Mouse (Mus musculus): ENCODE results near the gene Abl1.
"Not testable (repeated sequence)": the region's sequence is repeated elsewhere in the genome, so short reads cannot be mapped to it uniquely, and the experiment has no call there.

Gene Abl1

DNA sequence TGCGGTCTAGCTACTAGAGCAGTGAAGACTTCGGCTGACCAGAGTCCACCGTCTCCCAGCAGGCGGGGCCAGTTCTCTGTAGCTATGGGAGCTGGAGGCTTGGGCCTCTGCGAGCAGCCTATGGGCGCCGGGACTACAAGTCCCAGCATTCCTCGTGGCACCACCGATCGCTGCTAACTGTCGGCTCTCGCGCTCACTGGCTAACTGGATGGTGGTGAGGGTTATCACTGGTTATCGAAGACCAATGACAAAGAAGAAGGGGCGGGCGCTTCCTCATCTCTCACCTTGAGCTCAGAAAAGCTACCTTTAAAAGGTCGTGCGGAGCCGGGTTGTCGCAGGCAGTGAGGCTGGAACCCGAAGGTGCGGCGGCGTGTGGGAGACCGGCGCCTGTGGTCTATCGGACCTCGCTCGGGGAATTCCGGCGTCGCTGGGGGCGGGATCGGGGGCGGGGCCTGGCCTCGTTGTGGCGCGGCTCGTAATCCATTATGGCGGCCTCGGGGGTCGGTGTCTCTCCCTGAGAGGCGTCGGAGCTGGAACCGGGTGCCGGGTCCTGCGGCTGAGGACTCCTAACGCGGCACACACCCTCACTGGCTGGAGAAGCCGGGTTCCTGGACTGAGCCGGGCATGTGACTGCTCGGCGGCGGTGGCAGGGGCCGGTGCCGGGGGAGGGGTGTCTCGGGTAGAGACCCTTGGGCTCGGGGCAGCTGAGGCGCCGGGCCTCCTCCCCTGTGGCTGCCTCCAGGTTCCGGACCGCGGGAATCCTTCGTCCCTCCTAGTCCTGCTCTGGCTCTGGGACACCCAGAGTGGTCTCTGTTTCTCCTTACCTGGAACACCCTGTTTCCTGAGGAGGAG, at the start of gene Abl1:
Abl1 (plus strand) TSS at position 303 of the 852 bp plus-strand sequence.
- DNase-seq (ENCODE audit: low spot score in 2 of 2) = peak; percentile 89 to 96

DNA sequence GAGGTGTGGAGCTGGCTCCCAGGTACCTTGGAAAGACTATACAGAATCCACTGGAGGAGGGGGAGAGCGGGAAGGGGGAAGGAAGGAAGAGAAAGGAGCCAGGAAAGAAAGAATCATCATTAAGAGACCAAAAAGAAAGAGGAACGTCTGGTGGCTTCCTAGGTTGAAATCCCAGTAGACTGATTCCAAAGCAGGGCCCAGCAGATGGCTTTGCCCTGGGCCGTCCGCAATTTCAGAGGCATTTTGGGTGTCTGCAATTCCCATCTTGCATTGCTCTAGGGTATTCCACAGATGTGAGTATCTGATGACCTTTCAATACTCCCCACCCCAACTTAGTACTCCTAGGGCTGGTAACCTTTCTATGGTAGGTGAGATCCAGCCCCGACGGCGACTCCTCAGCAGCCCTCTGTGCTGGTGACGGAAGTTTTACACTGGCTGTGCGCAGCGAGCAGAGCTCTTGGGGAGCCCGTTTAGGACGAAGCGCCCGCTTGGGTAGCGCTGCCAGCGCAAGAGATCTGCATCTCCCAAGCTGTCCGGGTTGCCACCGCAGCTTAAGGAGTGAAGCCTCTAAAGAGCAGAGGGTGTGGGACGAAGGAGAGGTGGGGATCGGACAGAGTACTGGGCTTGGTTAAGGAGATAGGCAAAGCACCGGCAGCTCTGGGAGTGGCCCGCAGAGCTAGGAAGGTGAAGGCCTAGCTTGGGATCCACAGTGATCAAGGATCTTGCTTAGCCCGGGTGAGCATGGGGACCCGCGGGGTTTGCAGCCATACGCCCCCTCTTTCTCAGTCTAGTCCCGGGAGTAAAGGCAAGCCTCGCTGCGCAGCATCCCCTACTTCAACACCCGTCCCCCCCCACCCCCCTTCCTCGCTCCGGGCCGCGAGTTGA, 49.4 kb upstream of the Abl1 start:
- DNase-seq (ENCODE audit: low spot score in 2 of 2) = no peak

DNA sequence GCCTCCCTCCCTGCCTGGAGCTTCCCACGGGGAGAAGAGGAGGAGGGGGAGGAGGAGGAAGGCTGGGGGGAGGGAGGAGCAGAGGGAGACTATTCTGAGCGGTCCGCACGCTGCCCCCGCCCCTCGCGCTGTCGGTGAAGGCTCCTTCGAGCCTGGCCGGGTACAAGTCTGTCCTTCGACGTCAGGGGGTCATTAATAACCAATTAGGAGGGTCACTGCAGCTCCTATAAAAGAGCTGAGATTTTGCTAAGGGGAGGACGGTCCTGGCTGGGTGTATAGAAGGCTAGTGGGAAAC, 48.8 kb upstream of the Abl1 start:
- no peak for DNase-seq (ENCODE audit: low spot score in 2 of 2)

DNA sequence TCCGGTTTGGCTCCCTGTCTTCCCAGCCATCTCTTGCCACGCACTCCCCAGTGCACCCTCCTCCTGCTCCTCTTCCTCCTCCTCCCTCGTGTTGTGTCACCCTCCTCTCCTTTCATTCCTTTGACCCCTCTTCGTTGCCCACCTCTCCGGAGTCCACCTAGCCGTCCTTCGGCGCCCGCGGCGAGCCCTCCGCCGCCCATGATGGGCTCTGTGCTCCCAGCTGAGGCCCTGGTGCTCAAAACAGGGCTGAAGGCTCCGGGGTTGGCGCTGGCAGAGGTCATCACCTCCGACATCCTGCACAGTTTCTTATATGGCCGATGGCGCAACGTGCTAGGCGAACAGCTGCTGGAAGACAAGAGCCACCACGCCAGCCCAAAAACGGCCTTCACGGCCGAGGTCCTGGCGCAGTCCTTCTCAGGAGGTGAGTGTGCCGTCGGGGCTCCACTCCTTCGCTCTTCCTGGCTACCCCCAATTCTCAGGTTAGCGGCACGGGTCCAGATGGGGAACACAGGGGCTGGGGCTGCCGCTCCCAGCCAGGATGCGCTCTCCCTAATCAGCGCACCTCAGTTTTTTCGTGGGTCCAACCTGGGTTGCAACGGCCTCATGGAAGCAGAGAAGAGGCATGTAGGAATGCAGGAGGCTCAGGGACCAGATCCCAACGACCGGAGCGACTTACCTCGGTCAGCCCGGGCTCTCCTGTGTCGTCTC, 48.1 kb upstream of the Abl1 start, which contains the start of gene Prdm12:
Prdm12 (plus strand) TSS at position 137 of the 708 bp plus-strand sequence.
- DNase-seq (ENCODE audit: low spot score in 2 of 2) = no peak

DNA sequence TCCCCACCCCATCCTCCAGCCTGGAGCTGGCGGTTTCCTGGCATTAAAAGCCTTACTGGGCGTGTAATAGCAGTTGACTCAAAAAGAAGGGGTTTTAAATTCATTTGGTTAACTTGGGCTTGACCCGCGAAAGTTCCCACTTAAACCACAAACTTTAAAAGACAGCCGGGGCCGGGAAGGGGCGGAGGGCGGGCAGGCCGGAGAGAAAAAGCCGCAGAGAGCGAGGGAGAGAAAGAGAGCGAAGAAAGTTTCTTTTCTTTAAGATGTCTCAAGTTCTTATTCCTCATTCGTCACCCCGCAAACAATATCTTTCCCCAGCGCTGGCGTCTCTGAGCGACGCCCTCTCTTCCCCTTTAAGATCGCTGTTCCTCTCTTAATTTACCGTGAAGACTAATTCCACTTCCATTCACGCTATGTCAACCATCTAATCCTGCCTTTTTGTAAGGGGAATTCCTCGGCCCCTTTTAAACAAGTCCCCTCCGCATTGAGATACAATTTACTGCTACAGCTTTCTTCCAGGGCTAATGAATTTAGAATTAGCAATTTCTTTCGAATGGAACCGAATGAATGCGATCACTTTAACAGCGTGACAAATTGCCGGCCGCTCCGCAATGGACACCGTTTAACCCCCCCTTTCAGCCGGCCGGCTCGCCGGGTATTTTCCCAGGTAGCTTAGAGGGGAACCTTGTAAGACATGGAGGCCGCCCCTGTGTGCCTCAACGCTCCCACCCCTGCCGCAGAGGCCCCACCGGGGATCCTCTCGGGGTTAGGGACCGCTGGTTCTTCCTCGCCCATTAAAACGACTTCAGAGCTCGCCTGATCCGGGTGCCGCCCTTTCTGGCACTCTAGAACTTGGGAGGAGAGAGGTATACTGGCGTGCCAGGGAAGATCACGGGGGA, 47.3 kb upstream of the Abl1 start:
- DNase-seq (ENCODE audit: low spot score in 2 of 2) = no peak

DNA sequence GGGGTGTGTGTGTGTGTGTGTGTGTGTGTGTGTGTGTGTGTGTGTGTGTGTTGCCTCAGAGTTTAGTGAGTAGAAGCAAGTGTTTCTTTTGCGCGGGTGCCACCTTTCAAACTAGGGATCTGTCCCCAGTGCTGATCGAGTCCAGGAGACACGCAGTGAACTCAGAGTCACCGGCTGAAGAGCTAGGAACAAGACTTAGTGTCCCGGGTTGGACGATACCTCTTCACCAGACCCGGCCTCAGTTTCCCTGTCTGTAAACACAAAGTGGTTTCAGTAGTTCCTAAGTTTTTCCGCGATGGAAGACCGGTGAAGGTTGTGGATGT, 46.7 kb upstream of the Abl1 start:
- no peak for DNase-seq (ENCODE audit: low spot score in 2 of 2)

DNA sequence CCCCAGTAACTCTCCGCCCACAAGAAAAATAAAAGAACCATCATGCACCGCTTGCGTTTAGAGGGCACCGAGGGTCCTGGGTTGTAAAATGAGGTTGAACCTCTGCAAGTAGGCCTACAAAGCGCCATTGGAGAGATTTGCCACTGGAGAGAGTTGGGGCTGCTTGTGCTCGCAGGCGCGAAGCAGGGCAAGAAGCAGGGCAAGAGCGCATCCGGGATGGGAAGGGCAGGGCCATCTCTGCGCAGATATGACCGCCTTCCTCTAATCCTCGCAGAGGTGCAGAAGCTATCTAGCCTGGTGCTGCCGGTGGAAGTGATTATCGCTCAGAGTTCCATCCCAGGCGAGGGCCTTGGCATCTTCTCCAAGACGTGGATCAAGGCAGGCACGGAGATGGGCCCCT, 46.2 kb upstream of the Abl1 start:
- DNase-seq (ENCODE audit: low spot score in 2 of 2) = no peak

DNA sequence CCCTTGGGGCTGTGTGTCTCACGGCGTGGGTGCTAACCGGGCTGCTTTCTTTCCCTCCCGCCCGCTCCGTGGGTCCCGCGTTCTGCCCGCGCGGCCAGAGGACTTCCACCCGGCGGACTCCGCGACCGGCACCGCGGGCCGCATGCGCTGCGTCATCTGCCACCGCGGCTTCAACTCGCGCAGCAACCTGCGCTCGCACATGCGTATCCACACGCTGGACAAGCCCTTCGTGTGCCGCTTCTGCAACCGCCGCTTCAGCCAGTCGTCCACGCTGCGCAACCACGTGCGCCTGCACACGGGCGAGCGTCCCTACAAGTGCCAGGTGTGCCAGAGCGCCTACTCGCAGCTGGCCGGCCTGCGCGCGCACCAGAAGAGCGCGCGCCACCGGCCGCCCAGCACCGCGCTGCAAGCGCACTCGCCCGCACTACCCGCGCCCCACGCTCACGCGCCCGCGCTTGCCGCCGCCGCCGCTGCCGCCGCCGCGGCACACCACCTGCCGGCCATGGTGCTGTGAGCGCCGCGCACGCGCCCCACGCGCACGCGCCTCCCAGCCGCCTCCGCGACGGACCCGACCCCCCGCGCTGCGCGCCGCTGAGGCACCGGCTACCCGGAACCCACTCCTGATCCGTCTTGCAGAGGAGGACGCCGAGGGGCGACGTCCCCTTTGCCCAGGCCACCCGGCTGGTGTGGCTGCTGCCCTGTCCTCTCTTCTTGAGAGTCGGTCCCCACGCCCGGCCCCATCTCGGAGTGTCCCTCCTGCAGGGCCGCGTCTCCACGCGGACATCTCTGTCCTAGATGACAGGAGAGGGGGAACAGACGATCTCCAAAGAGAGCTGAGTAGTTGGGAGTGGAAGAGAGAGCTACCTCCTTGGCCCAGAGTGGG, 34.0 kb upstream of the Abl1 start:
- DNase-seq (ENCODE audit: low spot score in 2 of 2) = no peak

DNA sequence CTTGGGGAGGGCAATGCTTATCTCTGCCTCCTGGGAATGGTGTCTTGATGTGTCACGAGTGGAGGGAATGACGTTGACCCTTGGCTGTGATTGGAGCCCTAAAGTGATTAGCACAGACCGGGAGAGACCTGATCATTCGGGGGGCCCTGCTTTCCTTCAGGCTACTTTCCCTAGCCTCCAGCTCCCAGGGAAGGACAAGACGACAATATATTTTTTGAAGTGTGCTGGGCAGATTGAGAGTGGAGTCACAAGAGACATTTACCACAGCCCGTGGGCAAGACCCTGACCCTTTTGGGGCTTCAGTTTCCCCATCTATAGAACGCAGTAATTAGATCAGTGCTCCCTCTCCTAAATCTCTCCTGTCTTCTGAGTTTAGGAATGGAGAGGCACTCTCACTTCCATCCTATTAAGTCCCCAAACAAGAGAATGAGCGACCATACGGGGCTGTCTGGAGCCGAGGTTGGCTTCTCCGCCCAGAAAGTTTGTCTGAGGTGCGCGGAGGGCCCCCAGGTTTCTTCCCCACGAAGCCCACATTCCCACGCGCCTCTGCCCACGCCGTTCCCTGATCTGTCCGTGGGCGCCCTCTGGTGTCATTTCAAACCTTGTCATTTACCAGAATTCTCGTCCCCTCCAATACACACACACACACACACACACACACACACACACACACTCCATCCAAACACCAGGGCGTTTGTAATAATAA, 33.2 kb upstream of the Abl1 start:
- peak in 1 of 2 experiments; percentile 37 for DNase-seq (ENCODE audit: low spot score in 2 of 2)

DNA sequence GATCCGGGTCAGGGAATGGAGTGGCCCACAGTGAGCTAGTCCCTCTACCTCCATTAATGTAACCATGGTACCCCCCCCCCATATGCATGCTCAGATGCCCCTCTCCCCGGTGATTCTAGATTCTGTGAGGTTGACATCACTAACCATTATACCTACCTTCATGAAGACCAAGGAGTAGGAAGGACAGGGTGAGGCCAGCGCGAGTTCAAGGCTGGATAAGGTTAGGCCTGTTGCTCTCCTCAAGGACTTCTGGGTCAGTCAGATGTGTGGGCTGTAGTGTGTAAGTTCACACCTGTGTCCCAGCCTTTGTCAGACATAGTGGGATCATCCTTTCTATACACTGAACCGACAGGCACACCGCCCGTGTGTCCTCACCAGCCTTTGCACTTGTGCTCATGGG, 31.8 kb upstream of the Abl1 start:
- no peak for DNase-seq (ENCODE audit: low spot score in 2 of 2)

DNA sequence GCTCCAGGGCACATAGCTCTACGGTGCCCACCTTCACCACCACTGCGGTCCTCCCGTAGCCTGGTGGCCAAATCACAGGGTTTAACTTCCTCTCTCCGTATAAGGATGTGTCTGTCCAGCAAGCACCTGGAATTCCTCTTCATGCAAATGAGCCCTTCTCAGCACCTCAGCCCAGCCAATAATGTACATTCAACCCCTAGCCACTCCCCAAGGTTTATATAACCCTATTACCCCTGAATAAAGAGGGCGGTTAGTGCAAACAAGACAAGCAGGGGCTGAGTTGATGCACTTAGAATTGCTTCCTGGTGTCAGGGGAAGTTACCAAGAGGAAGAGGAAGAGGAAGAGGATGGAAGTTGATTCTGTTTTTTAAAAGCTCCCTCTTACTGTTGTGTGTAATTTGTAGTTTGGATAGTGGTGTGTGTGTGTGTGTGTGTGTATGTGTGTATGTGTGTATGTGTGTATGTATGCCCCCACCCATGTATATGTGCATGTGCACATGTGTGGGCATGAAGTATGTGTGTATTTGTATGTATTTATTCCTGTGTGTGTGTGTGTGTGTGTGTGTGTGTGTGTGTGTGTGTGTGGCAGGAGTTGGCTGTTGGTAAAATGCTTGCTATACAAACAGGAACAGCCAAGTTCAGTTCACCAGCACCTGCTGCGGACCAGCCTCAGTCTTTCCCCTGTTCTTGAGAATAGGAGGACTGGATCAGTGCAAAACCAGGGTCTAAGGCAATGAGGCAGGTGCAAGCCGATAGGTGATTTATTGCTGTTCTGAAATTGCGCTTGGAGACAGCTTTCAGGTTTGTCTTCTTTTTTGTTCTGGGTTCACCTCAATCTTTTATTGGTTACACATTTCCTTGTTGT, 25.0 kb upstream of the Abl1 start:
- no peak for DNase-seq (ENCODE audit: low spot score in 2 of 2)

DNA sequence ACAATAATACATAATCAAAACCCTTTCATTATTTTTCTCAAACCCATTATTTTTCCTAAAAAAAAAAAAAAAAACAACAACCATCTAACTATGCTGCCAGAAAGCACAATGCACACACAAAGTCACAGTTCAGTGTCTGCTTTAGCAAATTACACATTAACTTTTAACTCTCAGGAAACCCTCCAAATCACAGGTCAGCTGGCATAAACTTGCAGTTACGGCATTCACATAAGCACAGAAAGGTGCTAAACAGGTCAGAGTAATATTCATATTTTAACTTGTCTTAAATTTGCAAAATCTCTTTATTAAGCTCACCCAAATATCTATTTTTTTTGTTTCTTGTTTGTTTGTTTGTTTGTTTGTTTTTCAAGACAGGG, 24.4 kb upstream of the Abl1 start:
- DNase-seq (ENCODE audit: low spot score in 2 of 2) = no peak

DNA sequence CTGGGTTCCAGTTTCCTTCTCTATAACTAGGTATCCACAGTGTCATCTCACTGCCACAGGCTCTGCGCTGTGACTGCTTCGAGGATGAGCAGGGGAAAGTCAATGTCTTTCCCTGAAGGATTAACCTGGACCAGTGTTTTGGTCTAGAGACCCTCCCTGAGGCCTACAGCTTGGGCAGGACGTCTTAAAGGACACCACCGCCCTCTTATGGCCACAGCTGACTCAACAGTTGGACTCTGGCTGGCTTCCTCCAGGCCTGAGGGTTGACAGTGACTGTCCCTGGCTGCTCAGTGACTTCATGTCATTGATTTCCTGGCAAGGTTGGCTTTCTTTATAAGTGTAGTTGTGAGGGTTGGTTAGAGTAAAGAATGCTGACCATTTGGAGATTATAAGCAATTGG, 20.8 kb upstream of the Abl1 start:
- DNase-seq (ENCODE audit: low spot score in 2 of 2) = no peak

DNA sequence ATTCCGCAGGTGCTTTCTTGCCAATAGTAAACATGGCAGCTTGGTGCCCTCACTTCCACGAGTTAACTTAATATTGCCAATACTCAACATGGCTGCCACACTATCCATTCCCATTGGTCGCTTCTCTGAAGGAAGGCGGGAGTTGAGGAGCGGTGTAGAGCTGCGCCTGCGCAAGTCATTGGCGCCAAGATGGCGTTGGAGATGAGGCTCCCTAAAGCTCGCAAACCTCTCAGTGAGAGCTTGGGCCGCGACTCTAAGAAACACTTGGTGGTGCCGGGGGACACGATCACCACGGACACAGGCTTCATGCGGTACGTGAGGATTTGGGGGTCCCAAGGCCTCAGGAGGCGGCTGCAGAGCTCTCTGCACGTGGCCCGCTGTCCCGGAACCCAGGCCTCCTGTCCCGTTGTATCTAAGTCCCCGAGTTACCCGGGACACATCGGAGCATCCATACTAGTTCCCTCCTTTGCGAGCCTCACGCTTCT, 17.6 kb upstream of the Abl1 start, which contains the start of gene Exosc2:
Exosc2 (plus strand) TSS at position 165 of the 485 bp plus-strand sequence.
- peak; percentile 84 to 90 for DNase-seq (ENCODE audit: low spot score in 2 of 2)

DNA sequence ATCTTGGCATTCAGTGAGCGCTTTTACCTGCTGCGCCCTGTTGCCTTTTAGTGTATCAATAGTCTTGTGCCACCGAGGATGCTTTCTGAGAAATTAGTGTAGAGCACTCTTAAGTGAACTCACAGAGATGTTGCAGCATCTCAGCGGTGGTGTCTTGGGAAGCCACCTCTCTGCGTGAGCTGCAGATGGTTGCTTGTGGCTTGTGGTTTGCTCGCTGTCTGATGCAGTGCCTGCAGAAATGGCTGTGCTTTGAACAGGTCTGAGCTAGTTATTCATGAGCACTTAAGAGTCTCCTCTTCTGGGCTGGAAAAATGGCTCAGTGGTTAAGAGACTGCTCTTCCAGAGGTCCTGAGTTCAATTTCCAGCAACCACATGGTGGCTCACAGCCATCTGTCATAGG, 9.5 kb upstream of the Abl1 start:
- DNase-seq (ENCODE audit: low spot score in 2 of 2) = no peak

DNA sequence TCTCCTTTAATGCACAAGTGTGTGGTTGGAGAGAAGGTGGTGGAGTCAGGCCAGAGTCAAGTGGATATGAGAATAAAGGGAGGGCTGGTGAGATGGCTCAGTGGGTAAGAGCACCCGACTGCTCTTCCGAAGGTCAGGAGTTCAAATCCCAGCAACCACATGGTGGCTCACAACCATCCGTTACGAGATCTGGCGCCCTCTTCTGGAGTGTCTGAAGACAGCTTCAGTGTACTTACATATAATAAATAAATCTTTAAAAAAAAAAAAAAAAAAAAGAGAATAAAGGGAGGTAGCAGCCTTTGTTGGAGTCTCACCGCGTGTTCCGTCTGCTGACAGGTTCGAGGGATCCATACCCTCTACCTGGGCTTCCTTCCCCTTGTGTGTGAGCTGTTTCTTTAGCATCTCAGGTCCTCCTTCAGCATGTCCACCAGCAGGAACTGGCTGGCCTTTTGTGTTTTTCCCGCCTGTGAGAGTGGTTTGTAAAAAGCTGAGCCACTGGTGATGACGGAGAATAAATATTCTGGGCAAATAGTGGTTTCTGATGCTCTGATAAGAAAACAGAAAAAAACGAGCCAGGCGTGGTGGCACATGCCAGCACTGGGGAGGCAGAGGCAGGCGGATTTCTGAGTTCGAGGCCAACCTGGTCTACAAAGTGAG, 7.0 kb upstream of the Abl1 start:
- DNase-seq (ENCODE audit: low spot score in 2 of 2) = not testable (repeated sequence)

DNA sequence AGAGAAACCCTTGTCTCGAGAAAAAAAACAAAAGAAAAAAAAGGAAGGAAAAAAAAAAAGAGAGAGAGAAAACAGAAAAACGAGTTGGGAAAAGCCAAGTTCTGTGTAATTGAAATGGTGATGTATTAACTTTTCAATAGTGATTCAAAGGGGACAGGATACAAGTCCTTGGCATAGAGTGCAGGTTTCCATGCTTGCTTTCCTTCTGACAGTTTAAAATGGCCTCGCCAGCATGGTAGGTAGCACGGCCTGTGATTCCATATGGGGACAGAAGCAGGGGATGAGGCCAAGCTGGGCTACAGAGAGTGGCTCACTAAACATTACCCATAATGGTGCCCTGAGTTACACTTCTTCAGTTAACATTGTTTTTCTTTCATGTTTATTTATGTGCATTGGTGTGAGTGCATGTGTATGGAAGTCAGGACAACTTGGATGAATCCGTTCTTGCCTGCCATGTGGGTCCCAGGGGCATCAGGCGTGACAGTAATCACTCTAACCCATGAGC, 6.4 kb upstream of the Abl1 start:
- no peak for DNase-seq (ENCODE audit: low spot score in 2 of 2)

DNA sequence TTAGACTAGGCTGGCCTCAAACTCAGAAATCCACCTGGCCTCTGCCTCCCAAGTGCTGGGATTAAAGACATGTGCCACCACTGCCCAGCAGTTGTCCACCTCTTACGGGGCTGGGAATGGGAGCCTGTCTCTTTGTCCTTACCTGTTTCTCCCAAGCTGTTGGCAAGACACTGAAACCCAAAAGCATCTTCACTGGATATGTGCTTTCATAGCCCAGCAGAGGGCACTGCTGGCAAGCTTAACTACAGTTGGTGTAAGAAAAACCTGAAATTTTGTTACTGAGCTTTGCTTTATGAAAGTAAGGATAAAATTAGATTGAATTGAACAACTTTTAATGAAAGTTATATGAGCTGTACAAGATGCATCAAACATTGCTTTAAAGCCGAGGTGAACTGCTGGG, 4.5 kb upstream of the Abl1 start:
- DNase-seq (ENCODE audit: low spot score in 2 of 2) = peak; percentile 43 to 45

All from urinary bladder, postnatal 36 days (tissue).